Mouse (Mus musculus): ENCODE measurements around the gene Clec1a.
"Not testable (repeated sequence)": the region's sequence is repeated elsewhere in the genome, so short reads cannot be mapped to it uniquely, and the experiment has no call there.

Gene Clec1a

GRCm38 (mm10) chr6:129451411-129452039 is at the start of gene Clec1a:
Gene Clec1a, minus strand, starts transcription at chr6:129452000.
- peak; percentile 25 to 35 for DNase-seq

DNA sequence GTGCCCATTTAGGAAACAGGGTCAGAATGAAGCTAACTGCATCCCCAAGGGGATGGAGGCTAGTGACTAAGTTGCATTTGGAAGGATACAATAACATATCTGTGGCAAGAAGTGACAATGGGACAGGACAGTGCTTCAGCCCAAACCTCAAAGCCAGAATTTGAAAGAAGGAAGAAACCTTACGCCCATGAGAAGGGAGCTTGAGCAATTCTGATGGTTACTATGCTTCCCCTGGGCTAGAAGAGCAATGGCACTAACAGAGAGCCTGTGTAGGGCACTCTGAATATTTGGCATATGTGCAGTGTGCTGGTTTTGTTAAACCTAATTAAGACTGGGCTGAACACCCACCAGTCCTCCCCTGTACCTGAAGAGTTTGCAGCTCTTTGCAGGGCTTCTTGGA is 47.7 kb upstream of the Clec1a start:
- not testable (repeated sequence) for DNase-seq

DNA sequence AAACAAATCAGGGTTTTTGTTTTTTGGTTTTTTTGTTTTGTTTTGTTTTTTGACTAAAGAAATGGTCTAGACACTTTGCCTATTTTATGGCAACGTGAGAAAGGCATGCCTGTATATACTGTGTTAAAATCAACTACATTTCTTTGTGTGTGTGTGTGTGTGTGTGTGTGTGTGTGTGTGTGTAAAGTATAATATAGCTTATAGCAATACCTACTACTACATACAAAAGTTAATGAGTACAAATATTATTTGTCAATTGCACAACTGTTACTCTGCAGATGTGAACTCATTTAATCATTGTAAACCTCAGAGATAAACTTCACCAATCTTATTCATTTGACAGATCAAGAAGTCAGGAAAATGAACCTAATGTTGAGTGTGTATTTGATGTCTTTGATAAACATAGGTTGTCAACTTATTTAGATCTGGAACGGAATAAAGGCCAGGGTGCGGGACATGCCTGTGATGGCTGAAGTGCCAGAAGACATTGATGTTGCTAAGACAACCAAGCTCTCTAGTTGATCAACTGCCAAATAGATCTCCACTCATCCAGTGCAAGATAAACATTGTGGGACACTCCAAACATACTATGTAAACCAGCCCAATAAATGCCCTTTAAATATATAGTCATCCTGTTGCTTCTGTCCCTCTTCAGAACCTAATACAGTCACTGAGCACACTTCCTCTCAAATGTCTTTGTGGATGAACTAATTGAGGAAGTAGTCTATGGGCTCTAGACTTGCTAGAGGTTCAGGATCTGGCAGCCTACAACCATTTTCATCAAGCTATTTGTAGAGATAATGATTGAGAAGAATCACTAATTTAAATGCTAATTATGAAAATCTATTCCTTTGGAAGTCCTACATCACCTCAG is 45.8 kb upstream of the Clec1a start:
- DNase-seq, result no peak

DNA sequence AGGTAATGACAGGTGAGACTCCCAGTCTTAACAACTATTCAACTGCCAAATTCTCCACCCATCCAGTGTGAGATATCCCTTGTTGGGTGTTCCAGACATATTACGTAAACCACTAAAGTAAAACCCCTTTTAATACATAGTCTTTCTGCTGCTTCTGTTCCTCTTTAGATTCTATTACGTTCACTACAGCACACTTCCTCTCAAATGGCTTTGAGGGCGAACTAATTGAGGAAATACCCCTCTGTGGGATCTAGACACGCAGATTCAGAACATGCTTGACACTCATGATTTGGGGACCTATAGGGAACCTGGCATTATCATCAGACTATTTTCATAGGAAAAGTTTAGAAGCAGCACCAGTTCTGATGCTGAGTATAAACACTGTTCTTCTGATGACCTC is 43.1 kb upstream of the Clec1a start:
- DNase-seq, result no peak

DNA sequence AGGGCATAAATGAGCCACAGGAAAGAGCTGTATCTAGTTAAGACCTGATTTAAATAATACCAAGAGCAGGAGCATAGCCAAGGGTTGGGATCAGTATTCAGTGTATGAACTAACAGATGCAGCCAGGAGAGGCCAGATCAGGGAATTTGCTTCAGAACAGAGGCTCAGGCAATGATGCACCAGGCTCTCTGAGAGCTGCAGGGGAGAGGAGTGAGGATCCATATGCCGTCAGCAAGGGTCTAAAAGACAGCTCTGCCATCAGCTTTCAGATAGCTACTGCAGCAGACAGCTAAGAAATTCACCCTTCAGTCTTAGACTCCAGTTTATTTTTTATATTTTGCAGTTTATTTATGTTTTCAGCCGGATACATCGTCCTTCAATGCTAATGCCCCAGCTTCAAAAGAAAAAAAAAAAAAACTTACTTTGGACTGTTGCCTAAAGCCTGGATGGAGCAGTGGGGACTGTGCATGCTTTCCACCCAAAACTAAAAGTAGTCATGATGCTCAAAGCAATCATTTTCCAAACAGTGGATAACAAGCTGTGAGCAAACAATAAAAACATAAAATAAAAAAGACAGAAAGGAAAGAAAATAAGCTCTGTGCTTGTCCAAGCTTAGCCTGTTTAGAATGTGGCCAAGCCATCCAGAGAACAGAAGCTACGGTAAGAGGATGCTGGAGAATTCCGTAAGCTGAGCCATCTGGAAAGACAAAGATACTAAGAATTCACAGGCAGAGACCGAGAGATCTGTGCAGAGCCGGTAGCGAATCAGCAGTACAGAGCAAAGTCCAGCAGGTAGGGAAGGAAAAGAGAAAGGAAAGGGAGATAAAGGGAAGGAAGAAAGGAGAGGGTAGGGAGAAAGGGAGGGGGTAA is 28.5 kb upstream of the Clec1a start:
- DNase-seq, result peak; percentile 4 to 5

- no peak for DNase-seq
Observed at GRCm38 (mm10) chr6:129476404-129477126, 24.8 kb upstream of the Clec1a start.

GRCm38 (mm10) chr6:129472627-129473026 is 20.8 kb upstream of the Clec1a start:
- DNase-seq, result no peak

GRCm38 (mm10) chr6:129471386-129471785 is 19.6 kb upstream of the Clec1a start:
- DNase-seq, result no peak

GRCm38 (mm10) chr6:129449743-129450142 is 2.1 kb downstream of the Clec1a start:
- DNase-seq, result no peak

DNA sequence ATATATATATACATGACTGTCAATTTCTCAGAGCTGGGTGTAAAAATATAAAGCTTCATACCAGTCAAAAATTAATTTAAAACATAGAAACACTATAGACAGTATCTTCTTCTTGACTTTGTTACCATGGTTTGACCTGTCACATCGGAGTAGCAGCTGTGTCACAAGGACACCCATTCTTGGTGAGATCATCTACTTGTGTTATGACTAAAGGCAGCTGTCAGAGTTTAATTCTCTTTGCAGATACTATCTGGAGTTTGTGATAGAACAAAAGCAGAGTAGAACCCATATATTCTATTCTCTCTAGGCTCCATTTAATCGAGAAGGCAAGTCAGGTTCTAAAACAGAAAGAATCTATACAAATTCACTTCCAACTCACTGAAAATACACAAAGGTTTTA is 13.8 kb downstream of the Clec1a start:
- no peak for DNase-seq

- no peak for DNase-seq
Observed at GRCm38 (mm10) chr6:129436025-129436424, 15.8 kb downstream of the Clec1a start.

DNA sequence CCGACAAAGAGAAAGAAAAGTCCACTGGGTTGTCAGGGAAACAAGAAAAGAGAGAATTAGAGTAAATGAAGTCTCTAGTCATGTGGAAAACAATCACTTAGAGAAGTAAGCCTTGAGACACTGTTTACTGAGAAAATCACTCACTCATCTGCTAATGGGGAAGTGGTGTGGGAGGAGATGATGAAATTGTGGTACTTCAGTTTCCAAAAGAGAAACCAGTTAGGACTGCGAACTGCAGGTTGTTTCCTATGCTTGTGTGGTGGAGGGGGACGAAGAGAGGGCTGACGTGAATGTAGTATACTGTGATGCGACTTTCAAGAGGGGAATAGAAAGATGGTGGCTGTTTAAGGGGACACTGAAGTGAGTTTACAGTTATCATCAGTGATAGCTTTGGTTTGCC is 17.6 kb downstream of the Clec1a start:
- DNase-seq, result no peak

- no peak for DNase-seq
Observed at GRCm38 (mm10) chr6:129427281-129427680, 24.5 kb downstream of the Clec1a start.

- DNase-seq, result no peak
Observed at GRCm38 (mm10) chr6:129425812-129426211, 26.0 kb downstream of the Clec1a start.

DNA sequence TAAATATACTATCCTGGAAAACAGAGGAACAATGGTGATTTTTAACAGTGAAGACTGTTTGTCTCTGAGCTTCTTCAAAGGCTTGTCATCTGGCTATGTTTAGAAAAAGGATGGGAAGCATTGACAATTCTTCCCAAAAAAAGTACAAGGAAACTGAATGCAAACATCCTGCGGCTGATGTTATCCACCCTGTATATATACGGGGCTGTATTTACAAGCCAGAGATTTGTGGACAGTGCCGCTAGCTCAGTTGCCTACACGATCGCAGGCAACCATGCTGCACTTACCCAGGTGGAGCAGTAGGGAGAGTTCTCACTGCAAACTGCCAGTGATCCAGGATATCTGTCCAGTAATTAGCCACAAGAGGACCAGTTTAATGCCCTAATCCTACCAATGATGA is 26.6 kb downstream of the Clec1a start:
- DNase-seq, result no peak

DNA sequence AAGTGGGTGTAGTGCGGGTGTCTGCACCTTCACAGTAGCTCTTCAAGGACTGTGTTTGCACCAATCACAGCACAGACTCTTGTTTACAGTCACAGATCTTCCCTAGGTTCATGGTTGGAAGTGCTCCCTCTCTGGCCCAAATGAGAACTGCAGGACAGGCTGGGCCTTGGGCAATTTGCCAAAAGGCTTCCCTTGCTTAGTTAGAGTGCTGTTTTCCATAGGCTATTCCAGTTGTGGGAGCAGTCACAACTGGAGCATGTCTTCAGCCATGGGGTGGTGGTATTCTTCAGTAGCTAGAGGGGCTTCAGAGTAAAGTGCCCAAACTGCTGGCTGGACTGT is 28.1 kb downstream of the Clec1a start:
- DNase-seq, result peak; percentile 72 to 74

GRCm38 (mm10) chr6:129423040-129423733 is 28.6 kb downstream of the Clec1a start:
- peak in 1 of 2 experiments; percentile 4 for DNase-seq

- no peak for DNase-seq
Observed at GRCm38 (mm10) chr6:129422311-129422710, 29.5 kb downstream of the Clec1a start.

DNA sequence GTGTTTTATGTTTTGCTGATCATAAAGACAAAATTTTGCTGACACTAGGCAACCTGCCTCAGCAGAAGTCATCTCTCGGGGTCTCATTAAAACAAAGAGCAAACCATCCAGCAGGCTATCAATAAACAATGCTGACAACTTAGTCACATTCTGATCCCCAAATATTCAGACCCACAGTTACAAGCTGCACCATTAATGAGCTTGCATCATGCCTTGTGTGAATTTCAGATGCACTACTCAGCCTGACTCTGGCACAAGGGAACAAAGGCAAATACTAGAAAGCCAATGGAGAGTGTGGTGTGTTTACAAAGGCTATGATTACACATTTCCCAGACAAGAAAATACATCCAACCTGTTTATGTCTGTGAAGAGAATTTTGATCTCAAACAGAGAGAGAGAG is 37.6 kb downstream of the Clec1a start:
- DNase-seq, result no peak

- DNase-seq, result no peak
Observed at GRCm38 (mm10) chr6:129408562-129408961, 43.2 kb downstream of the Clec1a start, which contains the start of gene Clec9a. Gene Clec9a, plus strand, starts transcription at chr6:129408862.

DNA sequence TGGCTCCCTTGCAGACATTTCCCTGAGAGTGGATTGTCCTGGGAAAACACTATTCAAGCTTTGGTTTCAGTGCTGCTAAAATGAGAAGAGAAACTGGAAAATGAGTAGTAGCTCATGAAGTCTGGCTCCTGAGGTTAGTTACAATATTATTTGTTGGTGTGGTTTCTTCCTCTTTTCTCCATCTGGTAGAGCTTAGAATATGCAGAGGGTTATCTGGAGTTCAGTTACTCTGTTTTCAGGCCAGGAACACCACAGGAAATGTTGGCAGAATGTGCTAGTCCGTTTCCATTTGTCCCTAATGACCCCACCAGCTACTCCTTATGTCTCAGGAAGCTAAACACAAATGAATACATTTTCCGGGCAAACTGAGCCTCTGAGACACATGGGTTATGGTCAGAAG is 44.5 kb downstream of the Clec1a start:
- no peak for DNase-seq

- DNase-seq, result no peak
Observed at GRCm38 (mm10) chr6:129405999-129406398, 45.8 kb downstream of the Clec1a start.

All from cerebellum, postnatal 25 days (tissue).